Mouse (Mus musculus) megakaryocyte progenitor cell, adult 5-6 weeks (primary cell): ENCODE data around the gene Ston2. TPM values are rescaled to one million over a fixed set of nuclear protein-coding genes. Genes with fewer than 3 reads are reported as not detected.
A peak's percentile ranks its signal among the peaks of the same experiment; 100 is the strongest.

Experiments
- ATAC-seq: replicated peaks from 2 replicates; pipeline ENCODE4 v1.8.0; 2016; ENCODE audit warnings: mild to moderate bottlenecking, moderate TSS enrichment, inconsistent platforms; ENCODE audit not compliant: poor library complexity
- total RNA-seq, 2 experiments: library from RNA; stranded (forward) in 1 of 2; stranded (reverse) in 1 of 2; fragments of 157-497, 149-512 nt in 1 of 2; fragments of 200-1000 nt in 1 of 2; gene quantifications; 2 replicates each; pipeline versions ENCODE4 v1.2.3 to v1.2.4; 2015 to 2017

The Ston2 gene
- total RNA-seq, 2 experiments from 2014 or later: 2.4 to 10.5 TPM

GRCm38 (mm10) chr12:91709232-91709631, 79.0 kb downstream of the Ston2 start:
- peak; percentile 39; the same call in 1 of the 2 replicates for ATAC-seq

GRCm38 (mm10) chr12:91707807-91708206, 80.4 kb downstream of the Ston2 start:
- ATAC-seq: no peak

GRCm38 (mm10) chr12:91703533-91703932, 84.7 kb downstream of the Ston2 start:
- ATAC-seq: no peak

- ATAC-seq: no peak
Measured at GRCm38 (mm10) chr12:91702829-91703228, 85.4 kb downstream of the Ston2 start.

GRCm38 (mm10) chr12:91699451-91700141, 88.6 kb downstream of the Ston2 start:
- peak; percentile 46; the same call in 1 of the 2 replicates for ATAC-seq

GRCm38 (mm10) chr12:91696231-91696630, 92.0 kb downstream of the Ston2 start:
- ATAC-seq: no peak

GRCm38 (mm10) chr12:91695761-91696160, 92.4 kb downstream of the Ston2 start:
- ATAC-seq: no peak

GRCm38 (mm10) chr12:91694748-91695147, 93.4 kb downstream of the Ston2 start:
- ATAC-seq: no peak

GRCm38 (mm10) chr12:91693566-91693965, 94.6 kb downstream of the Ston2 start:
- no peak for ATAC-seq

- ATAC-seq: no peak
Measured at GRCm38 (mm10) chr12:91692991-91693390, 95.2 kb downstream of the Ston2 start.

- ATAC-seq: no peak
Measured at GRCm38 (mm10) chr12:91685674-91686290, 102.4 kb downstream of the Ston2 start.

- peak; percentile 47; the same call in 1 of the 2 replicates for ATAC-seq
Measured at GRCm38 (mm10) chr12:91684840-91685415, 103.3 kb downstream of the Ston2 start.

GRCm38 (mm10) chr12:91684101-91684839, 103.9 kb downstream of the Ston2 start:
- ATAC-seq: peak; percentile 66

GRCm38 (mm10) chr12:91683549-91684100, 104.6 kb downstream of the Ston2 start:
- ATAC-seq: no peak

- no peak for ATAC-seq
Measured at GRCm38 (mm10) chr12:91683096-91683495, 105.1 kb downstream of the Ston2 start.

- ATAC-seq: no peak
Measured at GRCm38 (mm10) chr12:91679320-91680064, 108.7 kb downstream of the Ston2 start.

- peak; percentile 35 for ATAC-seq
Measured at GRCm38 (mm10) chr12:91675937-91676336, 112.2 kb downstream of the Ston2 start.

- peak; percentile 53 for ATAC-seq
Measured at GRCm38 (mm10) chr12:91673141-91673540, 115.0 kb downstream of the Ston2 start.

GRCm38 (mm10) chr12:91672528-91672927, 115.7 kb downstream of the Ston2 start:
- ATAC-seq: no peak

GRCm38 (mm10) chr12:91668529-91669245, 119.5 kb downstream of the Ston2 start:
- ATAC-seq: peak; percentile 72
